ENCODE assay signal across 21 mouse cellular contexts in genomic region chr1:135536822-135537221, GRCm38 (mm10).
DNase-seq lines count a peak whose midpoint lies in the region; ATAC-seq and TF ChIP-seq lines count a peak whose summit lies in the region.
"Had no signal": no experiment of that assay in that cellular context is flagged by ENCODE, and none has a peak within 500 bp of the region (broad histone marks: within the 10 kb centered on the region; RNA-seq: fewer than 3 reads in every experiment).

No protein-coding gene starts in this region.

- H3K27ac ChIP-seq in intestine, embryonic 14.5 days (ENCODE audit: low read depth): peak overlapping the region; percentile 27; the same call in 1 of the 2 replicates
- H3K27ac ChIP-seq in intestine, postnatal 0 days (ENCODE audit: low read depth, low read length): no peak overlapping the region
- peak overlapping the region; percentile 97 for H3K27ac ChIP-seq in macrophage
- no peak overlapping the region for H3K27ac ChIP-seq in forebrain, embryonic 12.5 days
- H3K27ac ChIP-seq: embryonic facial prominence, embryonic 12.5 days; layer of hippocampus, adult 2 months had no signal

- no peak overlapping the region for H3K4me2 ChIP-seq in intestine, embryonic 14.5 days (ENCODE audit: low read length)
- H3K4me2 ChIP-seq in intestine, postnatal 0 days (replicated peaks; ENCODE audit: low read depth): no peak overlapping the region
- no peak overlapping the region for H3K4me2 ChIP-seq in forebrain, embryonic 12.5 days
- H3K4me2 ChIP-seq: embryonic facial prominence, embryonic 12.5 days; heart, embryonic 15.5 days had no signal

- peak; percentile 92 for DNase-seq in heart, adult 11 months
- no peak for DNase-seq in heart, postnatal 14 days
- DNase-seq in intestine, embryonic 14.5 days (ENCODE audit: low spot score): no peak
- DNase-seq in thymus, postnatal 0 days (ENCODE audit: low spot score): no peak
- DNase-seq: cerebellum, adult 18-20 months; cerebellum, postnatal 14 days; kidney, postnatal 25 days; thymus, postnatal 14 days had no signal

- WGBS in intestine, embryonic 14.5 days: 90% methylated on average over 7 of the region's 7 CpGs
- 94% methylated on average over 7 of the region's 7 CpGs for WGBS in intestine, postnatal 0 days
- WGBS in macrophage (ENCODE audit: missing documents): 97% methylated on average over 7 of the region's 7 CpGs
- 97% methylated on average over 7 of the region's 7 CpGs for WGBS in forebrain, embryonic 12.5 days

- intact Hi-C loops in heart, postnatal 14 days (cut with DNase I): no loop called here

- no peak overlapping the region for H3K4me3 ChIP-seq in intestine, embryonic 14.5 days (ENCODE audit: low read depth, low read length)
- no peak overlapping the region for H3K4me3 ChIP-seq in intestine, postnatal 0 days (ENCODE audit: low read depth, low read length)
- H3K4me3 ChIP-seq in macrophage (ENCODE audit: inconsistent target): no peak overlapping the region
- H3K4me3 ChIP-seq in forebrain, embryonic 12.5 days (replicated peaks): no peak overlapping the region
- H3K4me3 ChIP-seq: embryonic facial prominence, embryonic 12.5 days; erythroblast, embryonic 14.5 days; heart, embryonic 15.5 days; layer of hippocampus, adult 2 months; myocyte had no signal

- 0 out of 2 replicates have a peak, but pooled peaks cover 6% of the 10 kb centered on the region for H3K36me3 ChIP-seq in intestine, embryonic 14.5 days (ENCODE audit: control insufficient read depth, insufficient read depth, low read length)
- no peaks in the 10 kb centered on the region for H3K36me3 ChIP-seq in intestine, postnatal 0 days (ENCODE audit: control insufficient read depth, insufficient read depth)
- no peaks in the 10 kb centered on the region for H3K36me3 ChIP-seq in macrophage (ENCODE audit: inconsistent target)
- H3K36me3 ChIP-seq in forebrain, embryonic 12.5 days (replicated peaks): peaks cover 15% of the 10 kb centered on the region; the same call in 1 of the 2 replicates
- H3K36me3 ChIP-seq: G1E; heart, embryonic 15.5 days had no signal

- TF ChIP-seq CTCF in intestine, postnatal 0 days (IDR thresholded peaks at IDR 0.05; ENCODE audit: low read depth): no peak

- H3K4me1 ChIP-seq in intestine, embryonic 14.5 days (replicated peaks; ENCODE audit: control insufficient read depth, insufficient read depth, low read length): peaks cover 22% of the 10 kb centered on the region; the same call in 1 of the 2 replicates
- H3K4me1 ChIP-seq in intestine, postnatal 0 days (replicated peaks; ENCODE audit: control insufficient read depth, insufficient read depth, low read length): 0 out of 2 replicates have a peak, but pooled peaks cover 2% of the 10 kb centered on the region
- H3K4me1 ChIP-seq in forebrain, embryonic 12.5 days: peaks cover 5% of the 10 kb centered on the region
- H3K4me1 ChIP-seq: embryonic facial prominence, embryonic 12.5 days had no signal

- no peaks in the 10 kb centered on the region for H3K9me3 ChIP-seq in intestine, embryonic 14.5 days (ENCODE audit: control insufficient read depth, low read length)
- H3K9me3 ChIP-seq in intestine, postnatal 0 days (ENCODE audit: control insufficient read depth): no peaks in the 10 kb centered on the region
- H3K9me3 ChIP-seq in forebrain, embryonic 12.5 days: no peaks in the 10 kb centered on the region
- H3K9me3 ChIP-seq: embryonic facial prominence, embryonic 12.5 days; G1E; heart, embryonic 15.5 days had no signal

- H3K79me2 ChIP-seq in macrophage (ENCODE audit: inconsistent target): peaks cover 19% of the 10 kb centered on the region

- ATAC-seq in intestine, embryonic 14.5 days (replicated peaks; ENCODE audit: low FRiP score, low TSS enrichment, low read depth): no peak
- no peak for ATAC-seq in intestine, postnatal 0 days
- ATAC-seq in forebrain, embryonic 12.5 days (ENCODE audit: low FRiP score): no peak
- ATAC-seq: forebrain, embryonic 14.5 days; inflammation-experienced regulatory T-cells, adult 6 months; midbrain, embryonic 16.5 days had no signal

- no peaks in the 10 kb centered on the region for H3K27me3 ChIP-seq in intestine, embryonic 14.5 days (replicated peaks; ENCODE audit: control insufficient read depth, insufficient read depth, low read length)
- H3K27me3 ChIP-seq in intestine, postnatal 0 days (replicated peaks; ENCODE audit: control insufficient read depth, insufficient read depth, low read length): no peaks in the 10 kb centered on the region
- no peaks in the 10 kb centered on the region for H3K27me3 ChIP-seq in forebrain, embryonic 12.5 days
- H3K27me3 ChIP-seq: embryonic facial prominence, embryonic 12.5 days; heart, embryonic 15.5 days; Patski had no signal

- H3K9ac ChIP-seq in intestine, embryonic 14.5 days (ENCODE audit: low read length): no peak overlapping the region
- no peak overlapping the region for H3K9ac ChIP-seq in intestine, postnatal 0 days (ENCODE audit: low read depth, low read length)
- H3K9ac ChIP-seq in forebrain, embryonic 12.5 days: no peak overlapping the region
- H3K9ac ChIP-seq: embryonic facial prominence, embryonic 12.5 days; heart, embryonic 15.5 days had no signal

Comparison
In these comparisons a context has a peak if more than half of its experiments do, and no peak if none do; other contexts are left out.
1. H3K27ac ChIP-seq: peak in intestine, embryonic 14.5 days (single experiment) and macrophage (single experiment); none in intestine, postnatal 0 days (single experiment) and forebrain, embryonic 12.5 days (single experiment).